Mouse (Mus musculus) embryo, embryonic 10 days (tissue): ENCODE measurements around the gene Csrp2.

Experiments
- DNase-seq: peaks from one replicate; pipeline ENCODE4 v3.0.0-alpha.2; 2015; ENCODE audit warnings: low spot score

The Csrp2 gene

GRCm38 (mm10) chr10:110919531-110920343, at the start of gene Csrp2:
Gene Csrp2, plus strand, starts transcription at chr10:110919789.
- peak; percentile 95 for DNase-seq

GRCm38 (mm10) chr10:110874853-110875252, 44.7 kb upstream of the Csrp2 start:
- no peak for DNase-seq

- DNase-seq, result no peak
Observed at GRCm38 (mm10) chr10:110876956-110877355, 42.6 kb upstream of the Csrp2 start.

- peak; percentile 13 for DNase-seq
Observed at GRCm38 (mm10) chr10:110877851-110878250, 41.7 kb upstream of the Csrp2 start.

- peak; percentile 64 for DNase-seq
Observed at GRCm38 (mm10) chr10:110878641-110879040, 40.9 kb upstream of the Csrp2 start.

- DNase-seq, result peak; percentile 51
Observed at GRCm38 (mm10) chr10:110879426-110880066, 40.0 kb upstream of the Csrp2 start.

- DNase-seq, result no peak
Observed at GRCm38 (mm10) chr10:110881346-110881745, 38.2 kb upstream of the Csrp2 start.

GRCm38 (mm10) chr10:110882701-110883100, 36.9 kb upstream of the Csrp2 start:
- no peak for DNase-seq

- DNase-seq, result no peak
Observed at GRCm38 (mm10) chr10:110890656-110891272, 28.8 kb upstream of the Csrp2 start.

GRCm38 (mm10) chr10:110899744-110900501, 19.7 kb upstream of the Csrp2 start:
- DNase-seq, result no peak

- DNase-seq, result no peak
Observed at GRCm38 (mm10) chr10:110903862-110904261, 15.7 kb upstream of the Csrp2 start.

- no peak for DNase-seq
Observed at GRCm38 (mm10) chr10:110916666-110917344, 2.8 kb upstream of the Csrp2 start.

- DNase-seq, result no peak
Observed at GRCm38 (mm10) chr10:110917521-110917920, 2.1 kb upstream of the Csrp2 start.

GRCm38 (mm10) chr10:110918414-110919391, 886 bp upstream of the Csrp2 start:
- peak; percentile 80 for DNase-seq

- DNase-seq, result peak; percentile 53
Observed at GRCm38 (mm10) chr10:110920368-110920950, 870 bp downstream of the Csrp2 start.

- no peak for DNase-seq
Observed at GRCm38 (mm10) chr10:110921890-110922289, 2.3 kb downstream of the Csrp2 start.

- no peak for DNase-seq
Observed at GRCm38 (mm10) chr10:110922612-110923011, 3.0 kb downstream of the Csrp2 start.

GRCm38 (mm10) chr10:110927491-110927890, 7.9 kb downstream of the Csrp2 start:
- DNase-seq, result no peak

GRCm38 (mm10) chr10:110929756-110930155, 10.2 kb downstream of the Csrp2 start:
- no peak for DNase-seq
